Mouse (Mus musculus): ENCODE results near the gene Spock1.

DNA sequence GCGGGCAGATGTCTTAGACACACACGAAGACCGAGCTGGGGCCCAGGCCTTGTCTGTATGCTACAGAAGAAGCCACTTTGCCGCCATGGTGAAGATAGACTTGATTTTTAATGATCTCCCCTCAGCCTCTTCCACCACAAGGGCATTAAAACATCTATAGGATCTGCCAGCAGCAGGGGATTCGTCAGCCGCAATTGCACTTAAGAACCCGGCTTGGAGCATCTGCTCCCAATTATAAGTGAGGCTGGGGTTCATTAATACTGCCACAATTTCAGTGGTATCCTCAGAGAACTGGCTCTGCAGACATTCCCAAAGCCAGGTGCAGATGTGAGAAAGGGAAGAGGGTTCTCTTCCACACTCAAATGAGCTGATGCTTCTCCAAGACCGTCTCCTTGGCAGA is 13.5 kb downstream of the Spock1 start:
- TF ChIP-seq CEBPB (IDR thresholded peaks at IDR 0.05; ENCODE audit: low read depth) (no peak), MYOD1 (IDR thresholded peaks at IDR 0.05; ENCODE audit: control insufficient read depth, insufficient read length, low read depth) (no peak), CTCF (IDR thresholded peaks at IDR 0.05; ENCODE audit: control insufficient read depth, insufficient read depth, insufficient read length) (no peak), MAX (IDR thresholded peaks at IDR 0.05) (no peak), USF1 (IDR thresholded peaks at IDR 0.05; ENCODE audit: low read depth) (no peak), MYOG (IDR thresholded peaks at IDR 0.05; ENCODE audit: control insufficient read depth, extremely low read depth, insufficient read length) (no peak), FOSL1 (IDR thresholded peaks at IDR 0.05; ENCODE audit: insufficient read depth, low read length, poor library complexity, severe bottlenecking) (no peak)
